Mouse (Mus musculus): ENCODE data around the gene Gm4353.

GRCm38 (mm10) chr7:116115991-116116390 is 31.6 kb upstream of the Gm4353 start:
- TF ChIP-seq CTCF (conservative IDR thresholded peaks at IDR 0.05; ENCODE audit: low read length) (no peak), POU5F1 (IDR thresholded peaks at IDR 0.05; ENCODE audit: borderline replicate concordance, low read length) (no peak)
